Mouse (Mus musculus) spleen, postnatal 10 days (tissue): ENCODE data around the gene Sh3pxd2a.
A peak's percentile ranks its signal among the peaks of the same experiment; 100 is the strongest.

Source experiments
- DNase-seq, 2 experiments: peaks; one replicate each; pipeline ENCODE4 v3.0.0; 2021 to 2022; ENCODE audit warnings: low spot score in 2 of 2

Gene Sh3pxd2a

GRCm38 (mm10) chr19:47280894-47281293 is 183.3 kb downstream of the Sh3pxd2a start:
- DNase-seq: no peak

- no peak for DNase-seq
Measured at GRCm38 (mm10) chr19:47279788-47280532, 184.2 kb downstream of the Sh3pxd2a start.

DNA sequence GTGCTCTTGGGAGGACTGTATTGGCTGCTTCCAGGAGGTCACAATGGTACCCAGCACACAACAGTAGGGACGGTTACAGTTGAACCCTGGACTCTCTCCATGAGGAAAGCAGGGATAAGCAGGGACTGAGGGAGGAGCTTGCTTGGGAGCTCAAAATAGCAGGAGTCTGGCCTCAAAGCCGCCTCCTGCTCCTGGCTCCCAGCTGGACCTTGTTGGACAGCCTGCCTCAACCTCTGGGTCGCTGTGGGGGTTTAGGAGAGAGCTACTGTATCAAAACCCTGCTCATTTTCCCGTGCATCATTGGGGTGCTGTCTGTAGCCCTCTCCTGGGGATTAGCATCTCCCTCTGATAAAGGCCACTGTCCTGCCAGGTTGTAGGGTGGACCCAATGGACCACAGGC is 184.8 kb downstream of the Sh3pxd2a start:
- no peak for DNase-seq

- no peak for DNase-seq
Measured at GRCm38 (mm10) chr19:47276730-47277129, 187.5 kb downstream of the Sh3pxd2a start.

DNA sequence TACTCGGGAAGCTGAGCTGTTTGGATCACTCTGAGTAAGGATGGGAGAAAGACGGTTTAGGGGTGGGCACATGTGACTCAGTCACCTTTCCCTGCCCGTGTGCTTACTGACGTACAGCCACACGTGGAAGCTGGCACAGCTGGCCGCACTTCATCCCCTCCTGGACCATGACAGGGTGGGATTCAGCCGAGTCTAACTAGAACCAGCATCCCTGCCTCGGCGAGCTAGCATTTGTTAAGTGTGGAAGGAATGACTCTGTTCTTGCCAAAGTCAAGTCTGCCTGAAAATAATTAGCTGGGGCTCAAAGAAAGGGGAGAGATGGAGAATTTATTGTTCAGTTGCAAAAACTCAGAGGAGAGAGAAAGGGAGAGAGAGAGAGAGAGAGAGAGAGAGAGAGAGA is 193.7 kb downstream of the Sh3pxd2a start:
- DNase-seq: no peak

DNA sequence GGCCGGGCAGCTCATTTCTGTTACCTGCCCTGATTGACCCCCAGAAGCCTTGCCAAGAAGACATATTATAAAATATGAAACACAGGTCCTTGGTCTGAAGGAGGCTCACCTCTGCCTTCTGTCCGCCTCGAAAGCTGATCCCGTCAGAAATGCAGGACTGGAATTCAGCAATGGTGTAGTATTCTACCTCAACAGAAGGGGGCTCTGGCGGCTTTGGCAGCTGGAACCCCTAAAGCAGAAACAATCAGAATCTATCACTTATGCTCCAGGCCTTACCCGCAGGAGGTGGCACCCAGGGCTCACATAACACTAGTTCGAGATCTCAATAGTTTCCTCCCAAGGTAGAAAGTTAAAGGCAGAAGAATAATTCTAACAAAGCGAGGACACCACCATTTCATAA is 194.5 kb downstream of the Sh3pxd2a start:
- DNase-seq: no peak

DNA sequence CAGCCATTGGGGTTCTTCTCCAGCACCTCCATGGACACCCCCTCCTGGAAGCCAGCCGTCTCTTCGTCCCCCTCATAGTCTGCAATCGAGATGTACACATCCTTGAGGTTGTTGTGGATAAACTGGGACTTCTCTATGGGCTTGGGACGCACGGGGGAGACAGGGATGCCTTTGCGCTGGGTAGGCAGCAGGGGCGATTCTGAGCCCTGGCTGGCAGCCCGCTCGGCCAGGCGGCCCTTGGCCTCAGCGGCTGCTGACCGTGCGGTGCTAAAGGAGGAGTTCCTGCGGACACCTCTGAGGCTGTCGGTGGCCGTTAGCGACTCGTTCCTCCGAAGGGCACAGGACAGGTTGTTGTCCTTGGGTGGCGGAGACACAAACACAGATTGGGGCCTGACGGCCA is 197.1 kb downstream of the Sh3pxd2a start:
- DNase-seq: no peak

DNA sequence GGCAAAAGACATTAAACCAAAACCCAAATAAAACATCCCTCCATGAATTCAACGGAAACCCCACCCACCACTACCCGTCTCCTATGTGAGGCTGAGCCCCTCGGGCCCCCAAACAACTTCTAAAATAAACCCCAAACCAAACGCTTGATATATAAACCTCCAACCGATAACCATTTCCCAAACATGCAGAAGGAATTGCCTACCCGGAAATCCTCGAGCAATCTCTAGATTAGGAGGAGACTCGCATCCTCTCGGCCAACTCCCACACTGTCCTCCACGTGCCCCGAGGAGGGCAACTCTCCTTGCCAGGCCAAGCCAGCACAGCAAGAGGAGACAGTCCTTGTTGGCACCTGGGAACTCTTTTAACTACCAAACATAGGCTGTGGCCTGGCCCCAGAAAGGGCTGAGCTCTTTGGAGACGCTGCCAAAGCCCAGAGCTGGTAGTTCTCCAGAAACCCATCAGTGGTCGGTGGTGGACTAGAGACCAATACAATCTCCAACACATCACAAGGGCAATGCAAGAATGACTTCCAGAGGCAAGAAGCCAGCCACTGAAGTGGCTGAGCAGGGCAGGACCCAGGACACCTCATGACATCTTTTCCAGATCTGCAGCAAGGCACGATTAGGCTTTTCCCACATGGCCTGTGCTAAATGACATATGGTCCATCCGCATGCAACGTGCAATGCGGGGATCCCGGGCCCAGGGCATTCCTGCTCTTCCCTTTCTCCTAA is 198.0 kb downstream of the Sh3pxd2a start:
- no peak for DNase-seq

DNA sequence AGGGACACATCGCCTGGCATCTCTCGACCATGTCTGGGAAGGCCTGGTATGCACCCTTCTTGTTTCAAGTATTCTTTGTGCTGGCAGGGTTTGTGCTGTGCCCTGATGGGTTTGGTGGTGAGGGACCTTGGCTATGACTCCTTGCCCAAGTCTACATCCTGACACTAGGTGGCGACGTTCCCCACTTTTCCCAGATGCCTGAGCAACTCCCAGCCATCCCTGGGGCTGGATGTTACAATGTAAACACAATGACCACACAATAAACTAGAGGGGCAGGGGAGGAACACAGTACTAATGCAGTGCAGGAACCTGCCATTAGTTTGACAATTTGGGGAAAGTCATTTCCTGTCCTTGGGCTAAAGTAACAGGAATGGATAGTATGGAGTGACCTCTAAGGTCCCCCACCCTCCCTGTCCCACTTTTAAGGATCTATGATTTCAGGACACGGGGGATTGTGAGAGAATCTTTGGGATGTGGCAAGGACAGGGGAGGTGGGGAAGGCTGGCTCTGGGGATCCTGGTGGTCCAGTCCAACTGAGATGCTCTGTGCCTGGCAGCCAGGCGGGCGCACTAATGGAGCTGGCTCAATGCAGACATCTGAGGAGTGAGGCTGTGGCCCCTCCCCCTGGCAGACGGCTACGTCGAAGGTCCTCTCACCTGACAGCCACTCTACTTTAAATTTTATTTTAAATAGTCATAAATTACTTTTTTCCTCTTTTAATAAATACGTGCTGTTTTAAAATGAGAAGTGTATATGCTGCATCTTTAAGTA is 199.7 kb downstream of the Sh3pxd2a start:
- DNase-seq: peak in 1 of 2 experiments; percentile 52

- no peak for DNase-seq
Measured at GRCm38 (mm10) chr19:47263621-47264020, 200.6 kb downstream of the Sh3pxd2a start.

GRCm38 (mm10) chr19:47261196-47261595 is 203.0 kb downstream of the Sh3pxd2a start:
- DNase-seq: no peak

DNA sequence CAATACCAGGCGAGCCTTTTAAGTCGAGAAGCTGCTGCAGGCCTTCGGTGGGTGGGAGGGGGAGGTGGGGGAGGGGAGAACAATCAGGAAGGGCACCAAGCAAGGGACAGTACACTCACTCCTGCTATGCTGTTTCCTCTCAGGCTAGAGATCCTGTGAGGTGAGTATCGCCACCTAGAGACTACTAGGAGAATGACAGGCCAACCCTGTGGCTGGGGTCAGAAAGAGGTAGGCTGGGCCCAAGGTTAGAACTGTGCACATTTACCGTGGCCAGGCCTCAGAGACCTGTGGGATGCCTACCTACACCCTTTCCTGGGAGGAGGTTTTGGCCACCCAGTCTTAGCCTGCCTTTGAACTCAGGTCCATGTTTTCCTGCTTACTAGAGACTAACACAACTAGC is 204.6 kb downstream of the Sh3pxd2a start:
- DNase-seq: peak in 1 of 2 experiments; percentile 49

GRCm38 (mm10) chr19:47255919-47256318 is 208.3 kb downstream of the Sh3pxd2a start:
- no peak for DNase-seq

DNA sequence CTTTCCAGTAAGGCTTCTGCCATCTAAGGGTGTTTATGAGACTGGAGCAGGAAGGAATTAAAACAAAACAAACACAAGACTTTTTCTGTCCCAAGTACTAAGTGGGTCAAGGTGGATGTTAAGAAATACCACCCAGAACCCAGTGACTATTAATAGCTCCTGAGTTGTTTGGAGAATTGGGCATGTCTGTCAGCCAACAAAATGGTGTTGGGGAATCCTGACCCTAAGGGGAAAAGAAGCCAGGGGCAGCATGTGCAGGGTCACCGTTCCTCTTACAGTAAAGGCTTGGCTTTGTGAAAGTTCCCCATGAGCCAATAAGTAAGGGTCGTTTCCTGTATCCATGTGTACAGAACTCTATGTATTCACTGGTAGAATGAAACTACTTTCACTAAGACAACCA is 209.2 kb downstream of the Sh3pxd2a start:
- no peak for DNase-seq

- no peak for DNase-seq
Measured at GRCm38 (mm10) chr19:47253053-47253628, 211.1 kb downstream of the Sh3pxd2a start.

DNA sequence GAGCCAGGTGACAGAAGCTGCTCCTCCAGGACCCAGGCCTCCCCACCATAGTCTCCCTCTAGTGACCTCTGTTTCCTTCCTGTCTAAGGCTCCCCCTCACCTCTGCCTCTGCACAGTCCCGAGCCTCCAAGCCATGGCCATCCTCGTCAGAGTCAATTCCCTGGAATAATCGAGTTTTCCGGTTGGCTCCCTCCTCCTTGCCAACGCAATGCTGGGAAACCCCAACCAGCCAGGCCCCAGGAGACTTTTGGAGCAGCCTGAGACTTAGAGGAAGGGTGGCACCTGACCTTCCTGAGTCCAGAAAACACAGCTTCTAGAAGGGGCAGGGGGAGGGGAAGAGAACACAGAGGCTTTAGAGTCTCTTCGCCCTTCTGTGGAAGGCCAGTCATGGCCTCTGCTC is 213.3 kb downstream of the Sh3pxd2a start:
- no peak for DNase-seq

GRCm38 (mm10) chr19:47248906-47249568 is 215.2 kb downstream of the Sh3pxd2a start:
- DNase-seq: no peak

DNA sequence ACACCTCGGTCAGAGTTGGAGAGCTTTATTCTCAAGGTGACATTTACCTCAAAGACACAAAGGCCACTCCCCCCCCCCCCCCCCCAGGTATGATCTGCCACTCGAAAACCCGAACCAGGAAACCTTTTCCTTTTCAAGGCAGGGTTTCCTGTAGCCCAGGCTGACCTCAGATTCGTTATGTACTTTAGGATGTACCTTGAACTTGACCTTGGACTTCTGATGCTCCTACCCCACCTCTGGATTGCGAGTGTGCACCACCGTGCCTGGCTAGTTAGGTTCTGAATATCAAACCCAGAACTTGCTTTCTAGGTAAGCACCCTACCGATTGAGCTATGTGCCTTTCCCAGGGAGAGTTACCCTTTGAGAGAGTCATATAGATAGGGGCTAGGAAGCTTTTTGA is 215.9 kb downstream of the Sh3pxd2a start:
- DNase-seq: no peak

DNA sequence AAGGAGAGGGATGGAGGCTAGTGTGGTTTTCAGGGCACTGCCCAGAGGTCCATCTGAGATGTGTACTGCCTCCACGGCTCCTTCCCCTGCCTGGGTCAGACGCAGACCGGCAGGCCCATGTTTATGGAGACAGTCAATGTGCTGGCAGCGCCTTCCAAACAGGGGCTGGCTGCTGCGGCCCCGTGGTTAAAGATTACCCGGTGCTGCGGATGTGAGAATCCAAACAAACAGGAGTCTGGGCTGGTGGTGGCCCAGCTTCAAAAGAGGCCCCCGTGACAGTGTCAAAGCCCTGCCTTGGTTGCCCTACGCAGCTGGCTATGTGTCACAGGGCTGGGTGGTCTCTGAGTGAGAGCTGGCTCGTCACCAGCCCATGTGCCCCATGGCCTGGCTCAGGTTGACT is 216.4 kb downstream of the Sh3pxd2a start:
- DNase-seq: no peak

DNA sequence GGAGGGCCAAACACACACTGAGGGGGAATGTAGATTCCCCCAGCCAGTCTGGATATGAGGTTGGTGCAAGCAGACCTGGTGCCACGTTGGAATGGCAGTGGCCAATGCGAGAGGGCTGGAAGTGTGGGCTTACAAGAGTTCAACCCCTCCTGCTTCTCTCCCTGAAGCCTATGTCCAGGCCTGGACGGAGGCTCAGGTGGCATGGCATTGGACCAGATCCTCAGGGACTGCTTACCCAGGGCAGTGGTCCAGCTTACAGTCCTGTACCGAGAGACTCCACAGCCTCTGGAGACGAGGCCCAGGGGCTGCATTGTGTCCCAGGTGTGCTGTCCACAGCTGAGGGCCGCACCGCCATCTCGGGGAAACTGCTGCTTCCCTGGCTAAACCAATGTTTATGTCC is 218.7 kb downstream of the Sh3pxd2a start:
- DNase-seq: no peak

DNA sequence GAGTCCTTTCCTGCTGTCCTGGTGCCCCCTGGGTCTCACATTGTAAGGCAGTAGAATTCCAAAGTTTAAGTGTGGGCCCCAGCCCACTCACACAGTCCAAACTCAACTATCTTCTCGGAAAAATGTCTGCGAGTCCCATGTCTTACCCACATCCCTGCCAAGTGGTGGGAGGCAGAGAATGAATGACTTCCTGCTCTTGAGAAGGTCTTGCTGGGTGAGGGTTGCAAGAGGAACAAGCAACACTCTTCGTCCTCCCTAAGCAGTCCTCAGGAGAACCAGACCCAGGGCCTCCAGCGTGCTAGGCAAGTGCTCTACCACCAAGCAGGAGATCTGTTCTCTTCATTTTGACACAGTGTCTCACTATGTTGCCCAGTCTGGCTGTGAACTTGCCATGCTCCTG is 222.0 kb downstream of the Sh3pxd2a start:
- no peak for DNase-seq

DNA sequence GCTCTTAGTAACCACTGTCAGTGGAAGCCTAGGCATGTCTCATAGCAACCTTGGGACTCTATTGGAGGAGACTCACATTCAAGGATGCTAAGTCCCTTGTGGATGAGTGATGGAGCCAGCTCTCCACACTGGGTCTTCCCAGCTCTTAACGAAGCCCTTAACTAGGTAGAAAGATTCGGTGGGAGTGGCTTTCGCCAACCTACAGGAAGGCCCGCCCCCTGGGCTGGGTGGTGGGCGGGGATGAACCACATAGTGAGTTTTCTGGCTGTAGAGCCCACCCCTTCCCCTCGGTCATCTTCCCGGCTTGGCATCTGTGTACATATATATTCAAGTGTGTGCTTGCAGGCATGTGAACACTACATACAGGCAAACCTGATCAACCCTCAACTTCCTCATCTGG is 223.2 kb downstream of the Sh3pxd2a start:
- no peak for DNase-seq
